Mouse (Mus musculus): Measurements from ENCODE around the gene Rps18. TPM values are rescaled to one million over a fixed set of nuclear protein-coding genes. Genes with fewer than 3 reads are reported as not detected.

The Rps18 gene
- polyA plus RNA-seq, 1 experiment from 2014 or later = 1,302 TPM

DNA sequence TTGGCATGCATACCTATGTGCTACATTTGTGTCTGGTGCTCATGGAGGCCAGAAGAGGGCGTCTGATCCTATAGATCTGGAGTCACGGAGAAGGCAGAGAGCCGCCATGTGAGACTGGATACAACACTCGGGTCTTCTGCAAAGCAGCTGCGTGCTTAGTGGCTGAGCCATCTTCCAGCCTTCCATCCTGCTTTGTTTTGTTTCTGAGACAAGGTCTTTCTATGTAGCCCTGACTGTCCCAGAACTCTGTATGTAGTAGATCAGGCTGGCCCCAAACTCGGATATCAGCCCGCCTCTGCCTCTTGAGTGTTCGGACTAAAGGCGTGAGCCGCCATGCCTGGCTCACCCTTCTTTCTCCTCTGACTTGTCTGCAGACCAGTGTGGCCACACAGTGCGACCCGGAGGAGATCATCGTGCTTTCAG is 40.8 kb downstream of the Rps18 start:
- H3K36me3 ChIP-seq (ENCODE audit: control insufficient read depth, insufficient read depth, low read length) = peaks cover 24% of the 10 kb centered on the region
- H3K9ac ChIP-seq (ENCODE audit: low read length) = no peak overlapping the region
- H3K4me3 ChIP-seq (ENCODE audit: low read depth, low read length) = peak overlapping the region; percentile 65; the same call in 1 of the 2 replicates

DNA sequence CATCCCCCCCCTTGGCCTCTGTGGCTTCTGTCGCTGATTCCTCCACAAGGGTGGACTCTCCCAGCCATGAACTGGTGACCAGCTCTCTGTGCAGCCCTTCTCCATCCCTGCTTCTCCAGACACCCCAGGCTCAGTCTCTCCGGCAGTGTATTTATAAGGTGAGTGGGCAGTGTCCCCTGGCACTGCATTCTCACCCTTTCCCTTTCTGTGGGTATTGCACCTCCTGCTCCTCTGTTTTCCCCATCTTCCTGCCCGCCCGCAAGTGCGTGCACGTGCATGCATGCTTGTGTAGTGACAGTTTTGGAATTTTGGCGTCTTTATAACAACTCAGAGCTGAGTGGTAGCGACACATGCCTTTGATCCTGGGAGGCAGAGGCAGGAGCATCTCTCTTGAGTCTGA is 41.9 kb downstream of the Rps18 start:
- 94% methylated on average over 8 of the region's 8 CpGs for WGBS
- ATAC-seq (ENCODE audit: low FRiP score) (no peak), DNase-seq (ENCODE audit: low spot score, missing footprints) (no peak)
- Histone ChIP-seq H3K4me3 (ENCODE audit: low read depth, low read length) (no peak overlapping the region), H3K9me3 (ENCODE audit: control insufficient read depth, low read length) (no peaks in the 10 kb centered on the region), H3K36me3 (ENCODE audit: control insufficient read depth, insufficient read depth, low read length) (peaks cover 24% of the 10 kb centered on the region), H3K27me3 (ENCODE audit: control insufficient read depth, insufficient read depth, low read length) (no peaks in the 10 kb centered on the region), H3K4me1 (ENCODE audit: control insufficient read depth, insufficient read depth, low read length) (peaks cover 24% of the 10 kb centered on the region), H3K9ac (ENCODE audit: low read length) (no peak overlapping the region), H3K27ac (ENCODE audit: low read depth, low read length) (no peak overlapping the region), H3K4me2 (no peak overlapping the region)

More for the DNA sequence above, 40.8 kb downstream of the Rps18 start:
- 67% methylated on average over 13 of the region's 13 CpGs for WGBS
- H3K9me3 ChIP-seq (ENCODE audit: control insufficient read depth, low read length) = no peaks in the 10 kb centered on the region
- H3K27ac ChIP-seq (ENCODE audit: low read depth, low read length) = no peak overlapping the region
- peaks cover 33% of the 10 kb centered on the region for H3K4me1 ChIP-seq (ENCODE audit: control insufficient read depth, insufficient read depth, low read length)
- no peaks in the 10 kb centered on the region; the same call in 1 of the 2 replicates for H3K27me3 ChIP-seq (ENCODE audit: control insufficient read depth, insufficient read depth, low read length)
- peak overlapping the region; percentile 64 for H3K4me2 ChIP-seq
- ATAC-seq (ENCODE audit: low FRiP score) = no peak
- DNase-seq (ENCODE audit: low spot score, missing footprints) = no peak

DNA sequence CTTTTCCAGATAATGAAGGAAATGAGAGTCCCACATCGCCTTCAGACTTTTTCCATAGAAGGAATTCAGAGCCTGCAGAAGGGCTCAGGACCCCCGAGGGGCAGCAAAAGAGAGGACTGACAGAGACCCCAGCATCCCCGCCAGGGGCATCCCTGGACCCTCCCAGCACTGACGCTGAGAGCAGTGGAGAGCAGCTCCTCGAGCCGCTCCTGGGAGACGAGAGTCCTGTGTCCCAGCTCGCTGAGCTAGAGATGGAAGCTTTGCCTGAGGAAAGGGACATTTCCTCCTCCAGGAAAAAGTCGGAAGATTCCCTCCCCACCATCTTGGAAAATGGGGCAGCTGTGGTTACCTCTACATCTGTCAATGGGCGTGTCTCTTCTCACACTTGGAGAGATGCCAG is 42.5 kb downstream of the Rps18 start:
- no peak for DNase-seq (ENCODE audit: low spot score, missing footprints)
- Histone ChIP-seq H3K4me2 (no peak overlapping the region), H3K27ac (ENCODE audit: low read depth, low read length) (no peak overlapping the region), H3K9me3 (ENCODE audit: control insufficient read depth, low read length) (no peaks in the 10 kb centered on the region), H3K27me3 (ENCODE audit: control insufficient read depth, insufficient read depth, low read length) (no peaks in the 10 kb centered on the region), H3K4me1 (ENCODE audit: control insufficient read depth, insufficient read depth, low read length) (peaks cover 28% of the 10 kb centered on the region), H3K9ac (ENCODE audit: low read length) (no peak overlapping the region), H3K36me3 (ENCODE audit: control insufficient read depth, insufficient read depth, low read length) (peaks cover 24% of the 10 kb centered on the region), H3K4me3 (ENCODE audit: low read depth, low read length) (no peak overlapping the region)
- ATAC-seq (ENCODE audit: low FRiP score) = no peak
- WGBS = 92% methylated on average over 10 of the region's 10 CpGs

DNA sequence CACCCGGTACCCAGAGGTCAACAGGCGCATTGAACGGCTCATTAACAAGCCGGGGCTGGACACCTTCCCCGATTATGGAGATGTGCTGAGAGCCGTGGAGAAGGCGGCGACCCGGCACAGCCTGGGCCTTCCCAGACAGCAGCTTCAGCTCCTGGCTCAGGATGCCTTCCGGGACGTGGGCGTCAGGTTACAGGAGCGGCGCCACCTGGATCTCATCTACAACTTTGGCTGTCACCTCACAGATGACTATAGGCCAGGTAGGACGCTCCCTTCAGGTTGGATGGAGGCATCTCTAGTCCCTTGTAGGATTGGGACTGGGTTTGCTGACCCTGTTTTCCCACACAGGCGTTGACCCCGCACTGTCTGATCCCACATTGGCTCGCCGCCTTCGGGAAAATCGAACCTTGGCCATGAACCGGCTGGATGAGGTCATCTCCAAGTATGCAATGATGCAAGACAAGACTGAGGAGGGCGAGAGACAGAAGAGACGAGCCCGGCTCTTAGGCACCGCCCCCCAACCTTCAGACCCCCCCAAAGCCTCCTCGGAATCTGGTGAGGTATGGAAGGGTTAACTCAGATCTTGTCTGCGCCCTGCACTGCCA is 43.9 kb downstream of the Rps18 start:
- H3K4me1 ChIP-seq (ENCODE audit: control insufficient read depth, insufficient read depth, low read length) = peaks cover 27% of the 10 kb centered on the region
- WGBS = 92% methylated on average over 28 of the region's 28 CpGs
- peaks cover 18% of the 10 kb centered on the region for H3K36me3 ChIP-seq (ENCODE audit: control insufficient read depth, insufficient read depth, low read length)
- no peaks in the 10 kb centered on the region for H3K27me3 ChIP-seq (ENCODE audit: control insufficient read depth, insufficient read depth, low read length)
- ATAC-seq (ENCODE audit: low FRiP score) (no peak), DNase-seq (ENCODE audit: low spot score, missing footprints) (no peak)
- no peak overlapping the region for H3K4me2 ChIP-seq
- H3K4me3 ChIP-seq (ENCODE audit: low read depth, low read length) = no peak overlapping the region
- no peak overlapping the region for H3K27ac ChIP-seq (ENCODE audit: low read depth, low read length)
- no peaks in the 10 kb centered on the region for H3K9me3 ChIP-seq (ENCODE audit: control insufficient read depth, low read length)
- no peak overlapping the region for H3K9ac ChIP-seq (ENCODE audit: low read length)

DNA sequence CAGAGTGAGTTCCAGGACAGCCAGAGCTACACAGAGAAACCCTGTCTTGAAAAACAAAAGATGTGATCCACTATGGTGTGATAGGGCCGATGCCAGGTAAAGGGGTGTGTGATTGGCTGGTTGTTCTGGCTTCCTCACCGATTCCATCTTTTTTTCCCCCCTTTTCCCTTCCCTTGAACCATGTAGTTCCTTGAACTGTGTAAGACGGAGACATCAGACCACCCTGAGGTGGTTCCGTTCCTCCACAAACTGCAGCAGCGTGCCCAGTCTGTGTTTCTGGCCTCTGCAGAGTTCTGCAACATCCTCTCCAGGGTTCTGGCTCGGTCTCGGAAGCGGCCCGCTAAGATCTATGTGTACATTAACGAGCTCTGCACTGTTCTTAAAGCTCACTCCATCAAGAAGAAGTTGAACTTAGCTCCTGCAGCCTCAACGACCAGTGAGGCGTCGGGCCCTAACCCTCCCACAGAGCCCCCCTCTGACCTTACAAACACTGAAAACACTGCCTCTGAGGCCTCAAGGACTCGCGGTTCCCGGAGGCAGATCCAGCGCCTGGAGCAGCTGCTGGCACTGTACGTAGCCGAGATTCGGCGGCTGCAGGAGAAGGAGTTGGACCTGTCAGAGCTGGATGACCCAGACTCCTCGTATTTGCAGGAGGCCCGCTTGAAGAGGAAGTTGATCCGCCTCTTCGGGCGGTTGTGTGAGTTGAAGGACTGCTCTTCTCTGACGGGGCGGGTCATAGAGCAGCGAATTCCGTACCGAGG is 44.6 kb downstream of the Rps18 start:
- Histone ChIP-seq H3K4me1 (ENCODE audit: control insufficient read depth, insufficient read depth, low read length) (peaks cover 20% of the 10 kb centered on the region), H3K4me2 (no peak overlapping the region), H3K27me3 (ENCODE audit: control insufficient read depth, insufficient read depth, low read length) (no peaks in the 10 kb centered on the region), H3K9ac (ENCODE audit: low read length) (no peak overlapping the region), H3K27ac (ENCODE audit: low read depth, low read length) (no peak overlapping the region), H3K36me3 (ENCODE audit: control insufficient read depth, insufficient read depth, low read length) (peaks cover 18% of the 10 kb centered on the region), H3K9me3 (ENCODE audit: control insufficient read depth, low read length) (no peaks in the 10 kb centered on the region), H3K4me3 (ENCODE audit: low read depth, low read length) (no peak overlapping the region)
- DNase-seq (ENCODE audit: low spot score, missing footprints) = no peak
- no peak for ATAC-seq (ENCODE audit: low FRiP score)
- WGBS = 94% methylated on average over 31 of the region's 31 CpGs

DNA sequence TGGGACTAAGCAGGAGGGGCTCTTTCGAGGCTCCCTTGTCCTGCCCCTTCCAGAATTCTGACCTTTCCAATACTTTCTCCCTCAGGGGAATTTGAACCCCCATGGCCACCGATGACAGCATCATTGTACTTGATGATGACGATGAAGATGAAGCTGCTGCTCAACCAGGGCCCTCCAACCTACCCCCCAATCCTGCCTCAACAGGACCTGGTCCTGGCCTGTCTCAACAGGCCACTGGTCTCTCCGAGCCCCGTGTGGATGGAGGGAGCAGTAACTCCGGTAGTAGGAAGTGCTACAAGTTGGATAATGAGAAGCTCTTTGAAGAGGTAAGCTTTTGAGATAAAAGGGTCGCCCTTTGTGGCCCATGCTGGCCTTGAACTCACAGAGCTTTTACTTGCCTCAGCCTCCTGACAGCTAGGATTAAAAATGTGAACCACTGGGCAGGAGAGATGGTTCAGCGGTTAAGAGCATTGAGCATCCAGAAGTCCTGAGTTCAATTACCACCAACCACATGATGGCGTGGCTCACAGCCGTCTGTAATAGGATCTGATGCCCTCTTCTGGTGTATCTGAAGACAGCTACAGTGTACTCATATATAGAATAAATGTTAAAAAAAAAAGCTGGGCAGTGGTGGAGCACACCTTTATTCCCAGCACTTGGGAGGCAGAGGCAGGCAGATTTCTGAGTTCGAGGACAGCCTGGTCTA is 45.3 kb downstream of the Rps18 start:
- H3K4me2 ChIP-seq = peak overlapping the region; percentile 99
- H3K9ac ChIP-seq (ENCODE audit: low read length) = peak overlapping the region; percentile 88
- H3K27ac ChIP-seq (ENCODE audit: low read depth, low read length) = no peak overlapping the region
- 63% methylated on average over 11 of the region's 11 CpGs for WGBS
- ATAC-seq (ENCODE audit: low FRiP score) = no peak
- H3K27me3 ChIP-seq (ENCODE audit: control insufficient read depth, insufficient read depth, low read length) = no peaks in the 10 kb centered on the region
- peaks cover 18% of the 10 kb centered on the region for H3K36me3 ChIP-seq (ENCODE audit: control insufficient read depth, insufficient read depth, low read length)
- DNase-seq (ENCODE audit: low spot score, missing footprints) = no peak
- peaks cover 20% of the 10 kb centered on the region for H3K4me1 ChIP-seq (ENCODE audit: control insufficient read depth, insufficient read depth, low read length)
- peak overlapping the region; percentile 83 for H3K4me3 ChIP-seq (ENCODE audit: low read depth, low read length)
- no peaks in the 10 kb centered on the region for H3K9me3 ChIP-seq (ENCODE audit: control insufficient read depth, low read length)

DNA sequence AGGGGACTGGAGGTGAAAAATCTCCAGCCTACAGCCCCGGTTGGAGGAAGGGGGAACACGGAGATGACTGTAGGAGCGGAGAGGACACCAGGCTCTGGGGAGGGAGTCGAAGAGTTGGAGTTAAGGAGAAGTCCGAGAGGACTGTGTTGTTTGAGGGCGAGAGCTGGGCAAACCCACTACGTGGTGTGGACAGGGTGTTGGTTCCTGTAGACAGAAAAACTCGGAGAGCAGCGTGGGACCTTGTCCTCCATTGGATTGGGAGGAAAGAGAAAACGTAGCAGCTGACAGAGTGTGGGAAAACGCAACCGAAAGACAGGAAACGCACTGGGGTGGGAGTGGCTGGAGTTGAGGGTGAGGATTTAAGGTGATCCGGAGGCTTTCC is 45.9 kb downstream of the Rps18 start:
- WGBS = 0% methylated on average over 14 of the region's 14 CpGs
- DNase-seq (ENCODE audit: low spot score, missing footprints) (no peak), ATAC-seq (ENCODE audit: low FRiP score) (peak; percentile 9; the same call in 1 of the 2 replicates)

DNA sequence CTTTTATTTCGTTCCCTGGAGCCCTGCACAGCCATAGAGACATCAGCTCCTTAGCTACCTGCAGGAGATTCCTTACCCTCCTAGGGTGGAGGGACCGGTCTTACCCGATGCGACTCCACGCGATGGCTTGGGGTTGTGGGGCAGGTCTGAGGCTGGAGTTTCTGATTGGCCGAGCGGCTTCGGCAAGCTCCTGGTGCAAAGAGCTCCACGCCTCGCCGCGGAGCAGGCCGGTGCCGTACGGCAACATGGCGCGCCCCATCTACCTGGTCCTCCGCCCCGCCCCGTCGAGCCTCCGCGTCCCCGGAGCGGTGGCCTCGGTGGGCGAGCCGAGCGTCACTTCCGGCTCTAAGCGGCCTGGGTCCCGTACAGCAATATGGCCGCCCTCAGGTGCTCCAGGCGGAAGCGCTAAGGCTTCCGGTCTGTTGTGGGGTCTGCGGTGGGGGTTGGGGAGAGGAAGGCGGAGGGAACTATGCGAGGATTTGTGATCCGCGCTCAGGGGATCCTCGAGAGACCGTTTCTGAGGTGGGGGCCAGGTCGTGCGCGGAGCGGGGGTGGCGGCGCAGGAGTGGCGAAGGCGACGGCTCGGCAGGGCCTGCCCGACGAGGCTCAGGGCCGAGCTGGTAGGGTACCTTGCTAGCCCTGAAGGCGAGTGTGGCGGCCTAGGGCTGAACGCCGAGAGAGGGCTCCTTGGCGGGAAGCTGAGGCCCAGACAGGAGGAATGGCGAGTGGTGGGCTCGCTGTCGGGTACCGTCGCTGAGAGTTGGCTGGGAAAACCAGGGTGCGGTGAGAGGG is 46.5 kb downstream of the Rps18 start, which contains the start of gene Daxx:
Daxx (plus strand) TSS at position 338 of the 792 bp plus-strand sequence.
- DNase-seq (ENCODE audit: low spot score, missing footprints) = peak; percentile 99
- Histone ChIP-seq H3K36me3 (ENCODE audit: control insufficient read depth, insufficient read depth, low read length) (peaks cover 18% of the 10 kb centered on the region), H3K27ac (ENCODE audit: low read depth, low read length) (peak within 1 kb of the TSS; percentile 65), H3K9me3 (ENCODE audit: control insufficient read depth, low read length) (no peaks in the 10 kb centered on the region), H3K27me3 (ENCODE audit: control insufficient read depth, insufficient read depth, low read length) (no peaks in the 10 kb centered on the region), H3K9ac (ENCODE audit: low read length) (peak within 1 kb of the TSS; percentile 88), H3K4me3 (ENCODE audit: low read depth, low read length) (peak within 1 kb of the TSS; percentile 83), H3K4me2 (peak within 1 kb of the TSS; percentile 99), H3K4me1 (ENCODE audit: control insufficient read depth, insufficient read depth, low read length) (peaks cover 15% of the 10 kb centered on the region)
- ATAC-seq (ENCODE audit: low FRiP score) = peak; percentile 98
- WGBS = under 1% methylated on average over 62 of the region's 68 CpGs

More for the DNA sequence above, 45.9 kb downstream of the Rps18 start:
- peak overlapping the region; percentile 99 for H3K4me2 ChIP-seq
- no peaks in the 10 kb centered on the region for H3K9me3 ChIP-seq (ENCODE audit: control insufficient read depth, low read length)
- peak overlapping the region; percentile 83 for H3K4me3 ChIP-seq (ENCODE audit: low read depth, low read length)
- peak overlapping the region; percentile 27; the same call in 1 of the 2 replicates for H3K27ac ChIP-seq (ENCODE audit: low read depth, low read length)
- H3K9ac ChIP-seq (ENCODE audit: low read length) = peak overlapping the region; percentile 88
- peaks cover 15% of the 10 kb centered on the region for H3K4me1 ChIP-seq (ENCODE audit: control insufficient read depth, insufficient read depth, low read length)
- H3K36me3 ChIP-seq (ENCODE audit: control insufficient read depth, insufficient read depth, low read length) = peaks cover 18% of the 10 kb centered on the region
- H3K27me3 ChIP-seq (ENCODE audit: control insufficient read depth, insufficient read depth, low read length) = no peaks in the 10 kb centered on the region

Measured in midbrain, embryonic 11.5 days (tissue).